Mouse (Mus musculus) E14TG2a.4 (cell line): Measurements from ENCODE around the gene Gm20816.
"Not testable (repeated sequence)": the region's sequence is repeated elsewhere in the genome, so short reads cannot be mapped to it uniquely, and the experiment has no call there.

Experiments used
- H3K27me3 ChIP-seq: 2 replicates; pipeline ENCODE4 v1.6.1; 2014; ENCODE audit warnings: low read length, control low read depth; ENCODE audit not compliant: insufficient read depth
- H3K36me3 ChIP-seq: 2 replicates; pipeline ENCODE4 v1.6.1; 2014; ENCODE audit warnings: low read length, control low read depth; ENCODE audit not compliant: insufficient read depth
- H3K4me1 ChIP-seq: replicated peaks from 2 replicates; pipeline ENCODE4 v1.6.1; 2014; ENCODE audit warnings: low read depth, low read length, control low read depth
- H3K4me3 ChIP-seq: replicated peaks from 2 replicates; pipeline ENCODE4 v1.5.1; 2014; ENCODE audit warnings: mild to moderate bottlenecking, low read length
- H3K9me3 ChIP-seq: 2 replicates; pipeline ENCODE4 v1.6.1; 2014; ENCODE audit warnings: low read length, control low read depth

Gene Gm20816

DNA sequence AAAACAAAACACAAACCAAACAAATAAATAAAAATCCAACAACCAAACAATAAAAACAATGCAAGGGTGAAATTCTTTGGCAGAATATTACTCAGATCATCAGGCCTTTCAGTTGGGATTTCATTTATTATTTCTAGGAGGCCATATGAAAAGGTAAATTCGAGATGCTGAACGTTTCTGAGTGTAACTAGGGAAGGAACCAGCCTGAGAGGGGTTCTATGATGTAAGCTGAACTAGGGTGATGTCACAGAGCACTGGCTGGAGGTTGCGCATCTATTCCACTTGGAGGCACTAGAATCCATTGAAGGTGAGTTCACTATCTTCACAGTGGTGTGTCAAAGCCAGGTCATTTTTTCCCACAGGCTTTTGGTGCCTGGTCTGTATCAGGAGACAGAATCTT lies at the start of gene Gm20816:
Gene Gm20816 (plus strand): TSS at position 301 of the 400 bp plus-strand sequence.
- not testable (repeated sequence) for H3K4me3 ChIP-seq, H3K27me3 ChIP-seq, H3K9me3 ChIP-seq, H3K36me3 ChIP-seq, H3K4me1 ChIP-seq
